Mouse (Mus musculus) heart, postnatal 0 days (tissue): ENCODE measurements at regions not wholly inside any gene's neighbourhood (a gene's known extent, or its start where the extent isn't known, plus 50 kb on each side); places are given as distances from the start of the nearest gene placed in this dataset.

Source experiments
- ATAC-seq: fragments of 200-750 bp; cut with Nextera tagmentation; 2 replicates; pipeline ENCODE4 v1.8.0; 2017; ENCODE audit warnings: low read depth, moderate number of reproducible peaks, moderate library complexity; ENCODE audit not compliant: insufficient read depth
- DNase-seq: peaks from one replicate; pipeline ENCODE4 v3.0.0-alpha.2; 2016; ENCODE audit warnings: low spot score
- H3K27ac ChIP-seq: fragments of 300-500 bp; sonication (generic); 2 replicates; pipeline ENCODE4 v1.5.1; 2014; ENCODE audit warnings: low read depth, mild to moderate bottlenecking
- H3K27me3 ChIP-seq: fragments of 300-500 bp; sonication (generic); 2 replicates; pipeline ENCODE4 v1.6.1; 2014; ENCODE audit warnings: low read length, mixed read lengths; ENCODE audit not compliant: control insufficient read depth, insufficient read depth
- H3K36me3 ChIP-seq: fragments of 300-500 bp; sonication (generic); replicated peaks from 2 replicates; pipeline ENCODE4 v1.6.1; 2014; ENCODE audit warnings: low read length, mixed read lengths; ENCODE audit not compliant: control insufficient read depth, insufficient read depth
- H3K4me1 ChIP-seq: fragments of 300-500 bp; sonication (generic); 2 replicates; pipeline ENCODE4 v1.6.1; 2014; ENCODE audit warnings: antibody characterized with exemption; ENCODE audit not compliant: control insufficient read depth, insufficient read depth
- H3K4me2 ChIP-seq: fragments of 300-500 bp; sonication (generic); 2 replicates; pipeline ENCODE4 v1.6.1; 2014; ENCODE audit warnings: low read depth, mild to moderate bottlenecking, low read length, moderate library complexity
- H3K4me3 ChIP-seq: fragments of 300-500 bp; sonication (generic); 2 replicates; pipeline ENCODE4 v1.5.1; 2014; ENCODE audit warnings: low read depth, low read length
- H3K9ac ChIP-seq: fragments of 300-500 bp; sonication (generic); replicated peaks from 2 replicates; pipeline ENCODE4 v1.6.1; 2014; ENCODE audit warnings: low read depth, low read length, mixed read lengths
- H3K9me3 ChIP-seq: fragments of 300-500 bp; sonication (generic); replicated peaks from 2 replicates; pipeline ENCODE4 v1.6.1; 2016; ENCODE audit warnings: low read length; ENCODE audit not compliant: control insufficient read depth
- CTCF ChIP-seq: IDR thresholded peaks from 2 replicates; pipeline ENCODE4 v1.5.1; 2016; ENCODE audit warnings: antibody characterized with exemption, control low read depth, low read depth
- EP300 ChIP-seq: IDR thresholded peaks from 2 replicates; pipeline ENCODE4 v1.6.1; 2016; ENCODE audit warnings: antibody characterized with exemption, low read depth
- WGBS: fragments of 180-500 bp; shearing (Covaris S2); extraction: QIAGEN DNeasy Blood & Tissue Kit; methylation state at CpG from one replicate; pipeline ENCODE4 v1.1.7; 2014; 5-methylcytosine and 5-hydroxymethylcytosine counted together

GRCm38 (mm10) chr1:193447647-193448046, 77.5 kb upstream of the Camk1g start:
- TF ChIP-seq EP300: no peak
- no peak for TF ChIP-seq CTCF
- 94% methylated on average over 5 of the region's 5 CpGs for WGBS
- Histone ChIP-seq H3K27ac (peak overlapping the region; percentile 7; the same call in 1 of the 2 replicates), H3K36me3 (no peaks in the 10 kb centered on the region), H3K27me3 (0 out of 2 replicates have a peak, but pooled peaks cover 5% of the 10 kb centered on the region), H3K4me1 (peaks cover 21% of the 10 kb centered on the region), H3K4me2 (no peak overlapping the region), H3K9ac (no peak overlapping the region), H3K9me3 (no peaks in the 10 kb centered on the region), H3K4me3 (no peak overlapping the region)
- no peak for ATAC-seq
- no peak for DNase-seq

- 90% methylated on average over 1 of the region's 1 CpGs for WGBS
- Histone ChIP-seq H3K9ac (no peak overlapping the region), H3K4me1 (peaks cover 4% of the 10 kb centered on the region; the same call in 1 of the 2 replicates), H3K27me3 (peaks cover 6% of the 10 kb centered on the region; the same call in 1 of the 2 replicates), H3K36me3 (no peaks in the 10 kb centered on the region), H3K4me2 (no peak overlapping the region), H3K4me3 (no peak overlapping the region), H3K9me3 (no peaks in the 10 kb centered on the region), H3K27ac (no peak overlapping the region)
- DNase-seq: no peak
- ATAC-seq: no peak
- TF ChIP-seq CTCF: no peak
- TF ChIP-seq EP300: no peak
Observed at GRCm38 (mm10) chr1:193443964-193444676, 74.0 kb upstream of the Camk1g start.

- TF ChIP-seq EP300 (no peak), CTCF (peak; percentile 20)
- no peaks in the 10 kb centered on the region for H3K9me3 ChIP-seq
- H3K9ac ChIP-seq: no peak overlapping the region
- 0% methylated on average over 1 of the region's 1 CpGs for WGBS
- no peak; the same call in 1 of the 2 replicates for ATAC-seq
- H3K27me3 ChIP-seq: peaks cover 4% of the 10 kb centered on the region; the same call in 1 of the 2 replicates
- no peak overlapping the region for H3K4me3 ChIP-seq
- H3K27ac ChIP-seq: no peak overlapping the region
- no peaks in the 10 kb centered on the region for H3K4me1 ChIP-seq
- no peaks in the 10 kb centered on the region for H3K36me3 ChIP-seq
- DNase-seq: no peak
- no peak overlapping the region for H3K4me2 ChIP-seq
Observed at GRCm38 (mm10) chr1:193440512-193440911, 70.4 kb upstream of the Camk1g start.

- no peak overlapping the region for H3K4me2 ChIP-seq
- no peak overlapping the region for H3K27ac ChIP-seq
- TF ChIP-seq EP300 (no peak), CTCF (no peak)
- no peak overlapping the region for H3K4me3 ChIP-seq
- no peak for ATAC-seq
- no peak for DNase-seq
- H3K27me3 ChIP-seq: 0 out of 2 replicates have a peak, but pooled peaks cover 4% of the 10 kb centered on the region
- WGBS: 75% methylated on average over 4 of the region's 4 CpGs
- no peak overlapping the region for H3K9ac ChIP-seq
- H3K9me3 ChIP-seq: no peaks in the 10 kb centered on the region
- no peaks in the 10 kb centered on the region for H3K36me3 ChIP-seq
- no peaks in the 10 kb centered on the region for H3K4me1 ChIP-seq
Observed at GRCm38 (mm10) chr1:193434281-193434680, 64.2 kb upstream of the Camk1g start.

GRCm38 (mm10) chr1:193433493-193434021, 63.5 kb upstream of the Camk1g start:
- ATAC-seq: no peak

More at GRCm38 (mm10) chr1:193433493-193434021, 63.5 kb upstream of the Camk1g start:
- 52% methylated on average over 7 of the region's 7 CpGs for WGBS
- Histone ChIP-seq H3K4me1 (no peaks in the 10 kb centered on the region), H3K36me3 (no peaks in the 10 kb centered on the region), H3K27ac (no peak overlapping the region), H3K9ac (no peak overlapping the region), H3K9me3 (no peaks in the 10 kb centered on the region), H3K4me2 (no peak overlapping the region), H3K4me3 (no peak overlapping the region), H3K27me3 (no peaks in the 10 kb centered on the region)
- no peak for DNase-seq
- TF ChIP-seq EP300 (no peak), CTCF (no peak)
